Mouse (Mus musculus) hindbrain, postnatal 0 days (tissue): ENCODE results near the gene Bhlhe41. TPM values are rescaled to one million over a fixed set of nuclear protein-coding genes. Genes with fewer than 3 reads are reported as not detected.

Experiments used
- ATAC-seq: fragments of 200-750 bp; cut with Nextera tagmentation; 2 replicates; pipeline ENCODE4 v1.8.0; 2017; ENCODE audit warnings: mild to moderate bottlenecking, moderate TSS enrichment, moderate library complexity
- DNase-seq: peaks from one replicate; pipeline ENCODE4 v3.0.0-alpha.2; 2015; ENCODE audit warnings: low spot score
- H3K27ac ChIP-seq: fragments of 300-500 bp; sonication (generic); 2 replicates; pipeline ENCODE4 v1.5.1; 2014; ENCODE audit warnings: mild to moderate bottlenecking
- H3K27me3 ChIP-seq: fragments of 300-500 bp; sonication (generic); 2 replicates; pipeline ENCODE4 v1.6.1; 2014; ENCODE audit warnings: low read length, mixed read lengths; ENCODE audit not compliant: insufficient read depth
- H3K36me3 ChIP-seq: fragments of 300-500 bp; sonication (generic); 2 replicates; pipeline ENCODE4 v1.6.1; 2014; ENCODE audit warnings: low read length, mixed read lengths; ENCODE audit not compliant: insufficient read depth
- H3K4me1 ChIP-seq: fragments of 300-500 bp; sonication (generic); 2 replicates; pipeline ENCODE4 v1.6.1; 2014; ENCODE audit warnings: antibody characterized with exemption, low read length, mixed read lengths; ENCODE audit not compliant: insufficient read depth
- H3K4me2 ChIP-seq: fragments of 300-500 bp; sonication (generic); 2 replicates; pipeline ENCODE4 v1.6.1; 2014; ENCODE audit warnings: low read depth, mild to moderate bottlenecking, low read length, moderate library complexity, mixed read lengths
- H3K4me3 ChIP-seq: fragments of 300-500 bp; sonication (generic); 2 replicates; pipeline ENCODE4 v1.5.1; 2014; ENCODE audit warnings: low read length
- H3K9ac ChIP-seq: fragments of 300-500 bp; sonication (generic); replicated peaks from 2 replicates; pipeline ENCODE4 v1.6.1; 2014; ENCODE audit warnings: mild to moderate bottlenecking, low read length, moderate library complexity, mixed read lengths
- H3K9me3 ChIP-seq: fragments of 300-500 bp; sonication (generic); 2 replicates; pipeline ENCODE4 v1.6.1; 2016; ENCODE audit warnings: low read length, mixed read lengths
- CTCF ChIP-seq: IDR thresholded peaks from 2 replicates; pipeline ENCODE4 v1.5.1; 2016; ENCODE audit warnings: antibody characterized with exemption, control low read depth, low read depth
- WGBS: fragments of 180-500 bp; shearing (Covaris S2); extraction: QIAGEN DNeasy Blood & Tissue Kit; methylation state at CpG from one replicate; pipeline ENCODE4 v1.1.7; 2014; 5-methylcytosine and 5-hydroxymethylcytosine counted together
- polyA plus RNA-seq: library from polyadenylated mRNA; unstranded; fragments of >200 nt; fragmentation: Nextera tagmentation; extraction: Ambion mirVana; gene quantifications from 2 replicates; pipeline ENCODE4 v1.2.1, GENCODE M21; 2015
- total RNA-seq: library from RNA; depleted of rRNA; stranded (reverse); fragments of >200 nt; gene quantifications from 2 replicates; pipeline ENCODE4 v1.2.3, GENCODE M21; 2014

The Bhlhe41 gene
- total and polyA plus RNA-seq, 2 experiments from 2014 or later, result 6.8 to 9.4 TPM

DNA sequence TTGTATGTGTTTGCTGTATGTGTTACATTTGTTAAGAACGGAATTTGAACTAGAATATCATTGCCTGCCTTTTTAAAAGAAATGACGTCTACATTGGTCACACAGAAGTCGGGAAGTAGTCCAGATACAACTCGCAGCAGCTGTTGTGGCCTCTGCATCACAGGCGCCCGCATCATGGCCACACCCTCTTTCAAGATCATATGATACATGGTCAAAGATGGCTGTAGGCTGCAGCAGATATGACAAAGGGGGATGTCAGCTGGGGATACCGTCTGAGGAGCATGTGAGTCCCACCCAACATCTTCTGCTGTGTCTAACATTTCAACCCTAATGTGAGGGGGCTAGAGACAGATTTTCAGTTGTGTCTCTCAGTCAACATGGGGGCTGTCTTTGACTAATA, 6.7 kb upstream of the Bhlhe41 start:
- Histone ChIP-seq H3K9ac (no peak overlapping the region), H3K36me3 (no peaks in the 10 kb centered on the region), H3K4me1 (peaks cover 4% of the 10 kb centered on the region; the same call in 1 of the 2 replicates), H3K4me3 (no peak overlapping the region), H3K9me3 (no peaks in the 10 kb centered on the region), H3K4me2 (no peak overlapping the region), H3K27ac (no peak overlapping the region), H3K27me3 (no peaks in the 10 kb centered on the region)
- 91% methylated on average over 7 of the region's 7 CpGs for WGBS
- TF ChIP-seq CTCF, result no peak
- ATAC-seq, result no peak
- DNase-seq, result no peak

DNA sequence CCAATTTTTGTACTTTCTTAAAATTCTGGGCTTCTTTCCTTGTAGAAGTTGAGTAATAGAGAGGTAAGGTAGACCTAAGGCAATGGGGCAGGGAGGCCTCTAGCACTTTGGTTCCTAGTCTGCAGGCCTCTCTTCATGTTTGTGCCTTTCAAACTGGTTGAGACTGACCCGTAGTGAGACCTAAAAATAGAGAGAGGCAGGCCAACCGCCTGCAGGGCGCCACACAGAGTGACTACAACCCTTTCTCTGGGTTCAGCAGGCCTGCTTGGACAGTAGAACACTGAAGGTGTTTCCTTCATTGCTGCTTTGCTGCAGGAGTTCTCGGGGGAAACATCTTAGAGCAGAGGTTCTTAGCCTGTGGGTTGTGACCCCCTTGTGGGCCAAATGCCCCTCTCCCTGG, 5.6 kb upstream of the Bhlhe41 start:
- Histone ChIP-seq H3K9me3 (no peaks in the 10 kb centered on the region), H3K4me2 (no peak overlapping the region), H3K36me3 (no peaks in the 10 kb centered on the region), H3K4me3 (no peak overlapping the region), H3K27ac (no peak overlapping the region), H3K9ac (no peak overlapping the region), H3K27me3 (no peaks in the 10 kb centered on the region), H3K4me1 (no peaks in the 10 kb centered on the region)
- TF ChIP-seq CTCF, result no peak
- ATAC-seq (no peak), DNase-seq (no peak)
- 65% methylated on average over 4 of the region's 4 CpGs for WGBS

DNA sequence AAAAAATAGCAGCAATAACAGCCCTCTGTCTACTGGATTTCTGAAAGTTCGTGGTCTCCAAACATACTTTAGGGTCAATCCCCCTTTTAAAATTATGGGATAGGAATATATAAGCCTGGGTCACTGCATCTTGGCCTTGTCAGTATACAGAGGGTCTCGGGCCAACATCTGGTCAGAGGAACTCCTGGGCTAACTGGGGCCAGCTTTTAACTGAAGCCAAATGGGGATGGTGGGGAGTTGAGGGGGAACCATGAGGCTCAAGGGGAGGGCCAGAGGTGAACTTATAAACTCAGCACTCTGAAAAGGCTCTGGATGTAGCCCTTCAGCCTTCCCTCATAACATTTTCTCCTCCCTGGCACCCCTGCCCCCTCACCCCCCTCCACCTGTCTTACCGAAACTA, 1.8 kb upstream of the Bhlhe41 start:
- Histone ChIP-seq H3K36me3 (no peaks in the 10 kb centered on the region), H3K27me3 (no peaks in the 10 kb centered on the region), H3K9me3 (no peaks in the 10 kb centered on the region), H3K4me2 (peak overlapping the region; percentile 97), H3K27ac (peak overlapping the region; percentile 91; the same call in 1 of the 2 replicates), H3K9ac (peak overlapping the region; percentile 80; the same call in 1 of the 2 replicates), H3K4me3 (peak overlapping the region; percentile 80), H3K4me1 (no peaks in the 10 kb centered on the region)
- no peak for ATAC-seq
- TF ChIP-seq CTCF, result no peak
- WGBS, result 54% methylated on average over 3 of the region's 3 CpGs
- no peak for DNase-seq

DNA sequence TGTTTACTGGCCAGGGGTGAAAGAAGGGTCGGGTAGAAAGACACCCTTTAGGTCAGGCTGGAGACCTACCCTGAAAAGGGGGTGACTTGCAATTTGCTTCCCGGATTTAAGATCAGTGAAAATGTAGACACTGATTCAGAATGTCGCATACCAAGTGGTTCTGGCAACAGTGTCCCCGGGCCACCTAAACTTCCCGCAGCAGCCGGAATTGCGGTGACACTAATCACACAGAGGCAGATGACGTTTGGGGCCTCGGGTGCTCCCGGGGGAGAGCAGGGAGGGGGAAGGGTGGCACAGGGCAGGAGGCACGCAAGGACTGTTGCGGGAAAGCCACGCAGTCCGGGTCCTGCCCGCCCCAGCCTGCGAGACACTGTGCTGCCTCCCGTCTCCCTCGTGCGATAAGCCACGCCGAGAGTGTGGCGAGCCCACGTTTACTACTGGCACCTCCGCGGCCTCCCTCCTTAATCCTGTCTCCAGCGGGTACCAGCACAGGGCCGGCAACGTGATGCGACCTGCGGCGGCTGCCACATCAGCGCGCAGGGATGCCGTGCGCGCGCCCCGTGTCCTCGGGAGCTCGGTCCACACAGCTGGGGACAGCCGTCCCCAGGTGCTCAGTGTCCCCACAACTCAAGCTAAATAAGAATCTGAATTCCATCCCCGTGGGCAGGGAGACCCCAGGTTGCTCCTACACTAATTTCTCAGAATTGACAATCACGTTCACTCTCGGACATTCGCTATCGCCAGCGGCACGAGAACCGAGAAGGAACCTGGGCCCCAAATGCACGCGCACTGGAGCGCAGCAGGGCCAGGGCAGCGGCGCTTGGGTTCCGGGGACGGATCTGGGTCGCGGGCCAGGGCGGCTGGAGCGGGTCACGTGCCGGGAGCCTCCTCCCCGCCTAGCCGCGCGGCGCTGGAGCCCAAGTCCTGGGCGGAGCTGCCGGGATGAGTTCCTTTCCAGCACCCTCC, 811 bp upstream of the Bhlhe41 start:
- H3K36me3 ChIP-seq, result no peaks in the 10 kb centered on the region
- H3K27me3 ChIP-seq, result no peaks in the 10 kb centered on the region
- H3K27ac ChIP-seq, result peak overlapping the region; percentile 91
- peak overlapping the region; percentile 80 for H3K4me3 ChIP-seq
- peak; percentile 87 for DNase-seq
- H3K9me3 ChIP-seq, result no peaks in the 10 kb centered on the region
- peak overlapping the region; percentile 97 for H3K4me2 ChIP-seq
- TF ChIP-seq CTCF, result no peak
- 0% methylated on average over 66 of the region's 69 CpGs for WGBS
- peak overlapping the region; percentile 80 for H3K9ac ChIP-seq
- peak; percentile 81 for ATAC-seq
- no peaks in the 10 kb centered on the region for H3K4me1 ChIP-seq

DNA sequence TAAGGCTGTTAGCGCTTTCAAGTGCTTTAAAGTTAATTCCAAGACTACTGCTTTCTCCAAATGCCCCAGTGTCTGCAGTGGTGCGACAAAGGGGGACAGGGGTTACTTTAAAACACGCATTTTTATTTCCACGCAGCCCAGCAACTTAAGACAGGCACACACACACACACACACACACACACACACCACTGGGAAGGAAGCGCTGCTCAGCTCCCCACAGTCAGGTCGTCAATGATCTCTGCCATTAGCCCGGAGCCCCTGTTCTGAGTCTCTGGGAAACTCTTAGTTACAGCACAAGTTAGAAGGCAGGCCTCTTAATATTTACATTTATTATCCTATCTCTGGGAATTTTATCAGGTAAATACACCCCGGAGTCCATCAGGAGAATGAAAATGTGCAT, 1.2 kb downstream of the Bhlhe41 start:
- Histone ChIP-seq H3K27me3 (no peaks in the 10 kb centered on the region), H3K4me2 (peak overlapping the region; percentile 97), H3K36me3 (no peaks in the 10 kb centered on the region), H3K4me3 (peak overlapping the region; percentile 80), H3K9ac (peak overlapping the region; percentile 80), H3K27ac (peak overlapping the region; percentile 91; the same call in 1 of the 2 replicates), H3K9me3 (no peaks in the 10 kb centered on the region), H3K4me1 (no peaks in the 10 kb centered on the region)
- TF ChIP-seq CTCF, result no peak
- WGBS, result 2% methylated on average over 8 of the region's 8 CpGs
- ATAC-seq (no peak), DNase-seq (no peak)

DNA sequence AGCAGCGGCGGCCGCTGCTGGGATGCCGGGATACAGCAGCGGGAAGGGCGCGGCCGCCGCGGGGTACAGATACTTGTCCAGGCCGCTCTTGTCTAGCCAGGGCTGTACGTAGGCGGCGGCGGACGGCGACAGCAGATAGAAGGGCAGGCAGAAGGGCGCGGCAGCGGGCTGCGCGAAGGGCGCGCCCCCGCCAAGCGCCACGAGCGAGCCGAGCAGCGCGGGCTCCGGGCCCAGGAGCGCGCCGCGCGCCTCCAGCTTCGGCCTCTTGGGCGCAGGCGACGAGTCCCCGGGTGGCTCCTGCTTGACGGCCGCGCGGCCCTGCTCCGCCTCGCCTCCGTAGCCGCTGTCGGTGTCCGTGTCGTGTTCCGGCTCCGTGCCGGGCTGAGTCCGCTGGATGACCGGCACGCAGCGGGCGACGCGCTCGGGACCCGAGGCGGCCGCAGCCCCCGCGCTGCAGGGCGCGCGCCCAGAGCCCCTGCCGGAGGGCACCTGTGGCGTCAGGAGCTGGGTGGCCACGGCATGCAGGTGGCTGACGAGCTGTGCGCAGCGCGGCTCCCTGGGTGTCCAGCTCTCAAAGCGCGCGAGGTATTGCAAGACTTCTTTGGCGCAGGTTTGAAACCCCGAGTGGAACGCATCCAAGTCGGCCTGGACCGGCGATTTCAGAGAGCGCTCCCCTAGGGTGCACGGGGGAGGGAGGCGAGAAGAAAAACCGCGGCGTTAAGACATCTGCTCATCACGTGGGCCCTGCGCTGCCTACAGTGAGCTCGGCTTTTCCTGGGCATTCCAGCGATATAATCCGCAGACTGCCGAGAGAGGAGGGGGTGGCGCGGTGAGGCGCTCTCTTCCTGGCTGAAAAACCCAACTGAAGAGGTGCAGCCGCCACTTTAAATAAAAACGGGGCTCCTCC, 2.0 kb downstream of the Bhlhe41 start:
- Histone ChIP-seq H3K27ac (peak overlapping the region; percentile 91), H3K36me3 (no peaks in the 10 kb centered on the region; the same call in 1 of the 2 replicates), H3K9me3 (no peaks in the 10 kb centered on the region), H3K4me2 (peak overlapping the region; percentile 97), H3K27me3 (no peaks in the 10 kb centered on the region), H3K4me3 (peak overlapping the region; percentile 80), H3K4me1 (no peaks in the 10 kb centered on the region), H3K9ac (peak overlapping the region; percentile 80)
- no peak for TF ChIP-seq CTCF
- WGBS, result 0% methylated on average over 83 of the region's 105 CpGs
- DNase-seq (peak; percentile 83), ATAC-seq (peak; percentile 60)
